Mouse (Mus musculus) lung, embryonic 16.5 days (tissue): ENCODE results near the gene Snx1. TPM values are rescaled to one million over a fixed set of nuclear protein-coding genes. Genes with fewer than 3 reads are reported as not detected.

Source experiments
- ATAC-seq: fragments of 200-750 bp; cut with Nextera tagmentation; 2 replicates; pipeline ENCODE4 v1.8.0; 2017; ENCODE audit warnings: low read depth, mild to moderate bottlenecking, moderate library complexity
- H3K27ac ChIP-seq: fragments of 300-500 bp; sonication (generic); 2 replicates; pipeline ENCODE4 v1.5.1; 2014; ENCODE audit warnings: mild to moderate bottlenecking, control low read depth, low read length
- H3K27me3 ChIP-seq: fragments of 300-500 bp; sonication (generic); 2 replicates; pipeline ENCODE4 v1.6.1; 2014; ENCODE audit warnings: low read depth, low read length, mixed read lengths; ENCODE audit not compliant: control insufficient read depth, insufficient read depth
- H3K36me3 ChIP-seq: fragments of 300-500 bp; sonication (generic); 2 replicates; pipeline ENCODE4 v1.6.1; 2014; ENCODE audit warnings: low read length; ENCODE audit not compliant: control insufficient read depth, insufficient read depth
- H3K4me1 ChIP-seq: fragments of 300-500 bp; sonication (generic); replicated peaks from 2 replicates; pipeline ENCODE4 v1.6.1; 2014; ENCODE audit warnings: low read length, mixed read lengths; ENCODE audit not compliant: control insufficient read depth, insufficient read depth
- H3K4me2 ChIP-seq: fragments of 300-500 bp; sonication (generic); 2 replicates; pipeline ENCODE4 v1.6.1; 2014; ENCODE audit warnings: low read depth, low read length, control low read depth
- H3K4me3 ChIP-seq: fragments of 300-500 bp; sonication (generic); 2 replicates; pipeline ENCODE4 v1.5.1; 2014; ENCODE audit warnings: mild to moderate bottlenecking, low read length, control low read depth
- H3K9ac ChIP-seq: fragments of 300-500 bp; sonication (generic); 2 replicates; pipeline ENCODE4 v1.6.1; 2014; ENCODE audit warnings: low read length, control low read depth
- H3K9me3 ChIP-seq: fragments of 300-500 bp; sonication (generic); 2 replicates; pipeline ENCODE4 v1.6.1; 2016; ENCODE audit warnings: low read length; ENCODE audit not compliant: control insufficient read depth
- WGBS: fragments of 180-500 bp; shearing (Covaris S2); extraction: QIAGEN DNeasy Blood & Tissue Kit; methylation state at CpG from one replicate; pipeline ENCODE4 v1.1.7; 2014; 5-methylcytosine and 5-hydroxymethylcytosine counted together
- polyA plus RNA-seq: library from polyadenylated mRNA; unstranded; fragments of >200 nt; fragmentation: Nextera tagmentation; extraction: Ambion mirVana; gene quantifications from 2 replicates; pipeline ENCODE4 v1.2.1, GENCODE M21; 2015

The Snx1 gene
- polyA plus RNA-seq, 1 experiment from 2014 or later: 123 TPM

- 89% methylated on average over 7 of the region's 7 CpGs for WGBS
- ATAC-seq: no peak
- Histone ChIP-seq H3K27ac (no peak overlapping the region), H3K9me3 (no peaks in the 10 kb centered on the region), H3K4me3 (no peak overlapping the region), H3K9ac (no peak overlapping the region), H3K4me2 (no peak overlapping the region), H3K4me1 (no peaks in the 10 kb centered on the region), H3K27me3 (no peaks in the 10 kb centered on the region), H3K36me3 (peaks cover 26% of the 10 kb centered on the region)
These were observed 11.8 kb upstream of the Snx1 start for GRCm38 (mm10) chr9:66138193-66138592.

GRCm38 (mm10) chr9:66135967-66136366 lies 9.6 kb upstream of the Snx1 start:
- no peak overlapping the region for H3K27ac ChIP-seq
- H3K4me1 ChIP-seq: no peaks in the 10 kb centered on the region
- H3K9ac ChIP-seq: no peak overlapping the region
- 45% methylated on average over 4 of the region's 4 CpGs for WGBS
- H3K27me3 ChIP-seq: no peaks in the 10 kb centered on the region
- ATAC-seq: no peak
- no peak overlapping the region for H3K4me3 ChIP-seq
- H3K4me2 ChIP-seq: no peak overlapping the region
- no peaks in the 10 kb centered on the region for H3K9me3 ChIP-seq
- H3K36me3 ChIP-seq: peaks cover 32% of the 10 kb centered on the region

- peaks cover 21% of the 10 kb centered on the region for H3K36me3 ChIP-seq
- no peak for ATAC-seq
- WGBS: 87% methylated on average over 2 of the region's 2 CpGs
These were observed 5.1 kb upstream of the Snx1 start for GRCm38 (mm10) chr9:66131466-66131865.

GRCm38 (mm10) chr9:66127884-66128283 lies 1.5 kb upstream of the Snx1 start:
- Histone ChIP-seq H3K27me3 (no peaks in the 10 kb centered on the region), H3K9me3 (no peaks in the 10 kb centered on the region), H3K4me2 (peak overlapping the region; percentile 84), H3K4me3 (no peak overlapping the region; the same call in 1 of the 2 replicates), H3K27ac (no peak overlapping the region), H3K36me3 (peaks cover 6% of the 10 kb centered on the region; the same call in 1 of the 2 replicates), H3K9ac (no peak overlapping the region), H3K4me1 (peaks cover 22% of the 10 kb centered on the region)
- no peak for ATAC-seq
- WGBS: 78% methylated on average over 4 of the region's 4 CpGs

More at GRCm38 (mm10) chr9:66131466-66131865, 5.1 kb upstream of the Snx1 start:
- Histone ChIP-seq H3K27ac (no peak overlapping the region), H3K4me1 (peaks cover 6% of the 10 kb centered on the region), H3K4me3 (no peak overlapping the region), H3K9ac (no peak overlapping the region), H3K27me3 (no peaks in the 10 kb centered on the region), H3K9me3 (no peaks in the 10 kb centered on the region), H3K4me2 (no peak overlapping the region)

GRCm38 (mm10) chr9:66127193-66127546 lies 783 bp upstream of the Snx1 start:
- Histone ChIP-seq H3K27ac (peak overlapping the region; percentile 58), H3K9me3 (no peaks in the 10 kb centered on the region), H3K4me1 (peaks cover 24% of the 10 kb centered on the region), H3K4me2 (peak overlapping the region; percentile 84), H3K4me3 (peak overlapping the region; percentile 64), H3K27me3 (no peaks in the 10 kb centered on the region), H3K9ac (peak overlapping the region; percentile 69), H3K36me3 (peaks cover 3% of the 10 kb centered on the region; the same call in 1 of the 2 replicates)
- ATAC-seq: no peak
- WGBS: 31% methylated on average over 6 of the region's 6 CpGs

- Histone ChIP-seq H3K27me3 (no peaks in the 10 kb centered on the region), H3K9ac (peak overlapping the region; percentile 66), H3K4me3 (peak overlapping the region; percentile 64), H3K4me2 (peak overlapping the region; percentile 84), H3K27ac (peak overlapping the region; percentile 73), H3K9me3 (no peaks in the 10 kb centered on the region), H3K4me1 (peaks cover 24% of the 10 kb centered on the region), H3K36me3 (peaks cover 1% of the 10 kb centered on the region; the same call in 1 of the 2 replicates)
- WGBS: 44% methylated on average over 12 of the region's 12 CpGs
- ATAC-seq: no peak
These were observed 588 bp downstream of the Snx1 start for GRCm38 (mm10) chr9:66125543-66126455.

GRCm38 (mm10) chr9:66124681-66125542 lies 1.5 kb downstream of the Snx1 start:
- peak overlapping the region; percentile 78 for H3K27ac ChIP-seq
- H3K4me2 ChIP-seq: peak overlapping the region; percentile 69
- peak overlapping the region; percentile 69 for H3K9ac ChIP-seq
- peak overlapping the region; percentile 58 for H3K4me3 ChIP-seq
- H3K9me3 ChIP-seq: no peaks in the 10 kb centered on the region
- H3K4me1 ChIP-seq: peaks cover 24% of the 10 kb centered on the region
- ATAC-seq: peak; percentile 98
- WGBS: 18% methylated on average over 32 of the region's 33 CpGs
- no peaks in the 10 kb centered on the region for H3K27me3 ChIP-seq
- no peaks in the 10 kb centered on the region for H3K36me3 ChIP-seq

- Histone ChIP-seq H3K4me3 (peak overlapping the region; percentile 58), H3K9ac (peak overlapping the region; percentile 69), H3K9me3 (no peaks in the 10 kb centered on the region), H3K27me3 (no peaks in the 10 kb centered on the region), H3K4me2 (peak overlapping the region; percentile 69), H3K27ac (peak overlapping the region; percentile 58), H3K4me1 (peaks cover 24% of the 10 kb centered on the region), H3K36me3 (no peaks in the 10 kb centered on the region)
- ATAC-seq: peak; percentile 15; the same call in 1 of the 2 replicates
- 0% methylated on average over 12 of the region's 12 CpGs for WGBS
These were observed 2.3 kb downstream of the Snx1 start for GRCm38 (mm10) chr9:66124111-66124531.

- H3K36me3 ChIP-seq: no peaks in the 10 kb centered on the region
- H3K4me3 ChIP-seq: peak overlapping the region; percentile 58
- no peaks in the 10 kb centered on the region for H3K27me3 ChIP-seq
- no peak for ATAC-seq
- H3K4me1 ChIP-seq: peaks cover 24% of the 10 kb centered on the region
- H3K9ac ChIP-seq: peak overlapping the region; percentile 69
- H3K9me3 ChIP-seq: no peaks in the 10 kb centered on the region
- WGBS: 4% methylated on average over 5 of the region's 5 CpGs
- H3K27ac ChIP-seq: peak overlapping the region; percentile 58; the same call in 1 of the 2 replicates
- H3K4me2 ChIP-seq: peak overlapping the region; percentile 69
These were observed 2.7 kb downstream of the Snx1 start for GRCm38 (mm10) chr9:66123648-66124047.
